Mouse (Mus musculus) inflammation-experienced regulatory T-cells, adult 6 months (primary cell): ENCODE results near the gene Rhof. TPM values are rescaled to one million over a fixed set of nuclear protein-coding genes. Genes with fewer than 3 reads are reported as not detected.

ENCODE experiments used
- ATAC-seq: one replicate; pipeline ENCODE4 v1.8.0; 2017
- polyA plus RNA-seq, 3 experiments: library from polyadenylated mRNA; unstranded; fragments of 100-300 nt; shearing (Covaris generic); gene quantifications; one replicate each; pipeline ENCODE4 v1.2.1; 2017

Gene Rhof
- polyA plus RNA-seq, 3 experiments from 2014 or later: 62.4 to 71.7 (median 66.6) TPM

DNA sequence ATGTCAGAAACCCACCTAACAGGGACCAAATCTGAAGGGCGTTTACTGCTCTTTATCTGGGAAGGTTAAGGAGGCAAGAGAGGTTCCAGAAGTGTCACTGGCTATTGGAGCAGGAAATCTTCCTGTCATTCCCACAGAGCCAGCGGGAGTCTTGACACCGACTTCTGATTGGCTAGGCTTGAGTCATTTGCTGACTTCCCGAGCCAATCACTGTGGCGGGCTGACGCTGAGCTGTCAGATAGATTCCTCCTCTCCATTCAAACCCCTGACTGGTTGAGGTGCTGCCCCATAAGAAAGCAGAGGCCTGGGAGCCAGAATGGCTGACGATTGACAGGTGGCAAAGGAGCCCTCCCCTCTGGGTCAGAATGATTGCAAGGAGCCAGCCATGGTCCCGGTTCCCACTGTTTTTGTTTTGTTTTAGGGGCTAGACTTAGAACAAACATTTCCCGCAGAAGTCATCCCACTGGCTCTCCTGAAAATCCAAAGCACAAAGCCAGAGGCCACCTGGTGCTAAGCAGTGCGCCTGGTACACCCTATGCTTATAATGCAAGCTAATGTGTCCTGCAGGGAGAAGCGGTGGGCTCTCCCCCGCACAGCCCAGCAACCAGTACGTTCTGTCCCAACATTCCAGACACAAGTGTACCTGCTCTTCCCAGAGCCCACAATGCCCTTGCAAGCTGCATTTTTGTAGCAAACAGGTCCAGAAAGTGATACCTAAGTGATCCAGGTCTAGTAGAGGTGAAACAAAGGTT, 22.9 kb downstream of the Rhof start:
- no peak for ATAC-seq

DNA sequence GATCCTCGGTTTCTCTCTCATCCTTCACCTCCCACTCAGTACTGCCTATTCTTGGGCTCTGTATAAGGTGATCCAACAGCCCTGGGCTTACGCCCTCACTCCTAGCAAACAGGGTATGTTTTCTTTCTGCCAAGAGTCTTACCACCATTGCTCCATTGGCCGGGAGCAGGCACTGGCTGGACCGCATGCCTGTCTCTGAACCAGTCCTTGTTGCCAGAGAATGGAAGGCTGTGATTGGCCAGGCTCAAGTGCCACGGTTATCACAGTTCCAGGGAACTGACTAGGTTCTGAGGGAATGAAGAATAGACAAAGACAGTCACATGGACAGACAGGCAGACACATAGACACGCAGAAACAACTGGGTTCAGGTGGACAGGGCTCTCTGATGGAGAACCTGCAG, 27.7 kb downstream of the Rhof start:
- no peak for ATAC-seq

DNA sequence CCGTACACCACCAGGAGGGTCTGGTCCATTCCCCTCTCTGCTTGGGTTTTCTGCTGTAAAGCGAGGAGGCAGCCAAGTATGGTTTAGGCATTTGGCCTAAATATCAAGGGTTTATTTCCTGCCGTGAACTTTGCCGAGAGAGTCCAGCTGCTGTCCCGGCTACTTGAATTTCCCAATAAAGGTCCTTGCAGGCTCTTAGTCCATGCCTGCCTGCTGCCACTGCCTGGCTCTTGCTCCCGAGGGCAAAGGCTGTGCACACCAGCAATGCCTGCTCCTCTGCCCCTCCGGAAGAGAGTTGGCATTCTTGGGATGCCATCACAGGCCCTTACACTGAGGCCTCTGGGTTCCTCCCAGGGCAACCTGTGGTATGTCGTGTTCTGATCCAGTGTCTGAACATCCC, 28.9 kb downstream of the Rhof start:
- ATAC-seq: no peak

DNA sequence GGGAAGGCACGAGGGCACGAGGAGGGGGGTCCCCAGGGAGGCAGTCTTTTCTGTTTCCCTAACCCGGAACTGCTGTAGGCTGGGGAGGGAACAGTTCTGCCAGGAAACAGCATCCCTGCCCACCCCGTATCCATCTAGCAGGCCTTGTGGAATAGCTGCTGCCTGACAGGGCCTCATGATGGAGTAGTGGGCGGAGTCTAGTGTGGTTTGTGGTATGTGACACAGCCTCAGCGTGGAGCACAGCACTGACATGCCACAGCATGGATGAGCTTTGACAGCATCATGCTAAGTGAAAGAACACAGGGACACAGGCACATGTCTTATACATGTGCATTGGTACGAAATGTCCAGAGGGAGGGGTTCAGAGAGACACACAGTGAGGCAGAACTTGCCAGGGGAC, 30.1 kb downstream of the Rhof start:
- ATAC-seq: no peak

DNA sequence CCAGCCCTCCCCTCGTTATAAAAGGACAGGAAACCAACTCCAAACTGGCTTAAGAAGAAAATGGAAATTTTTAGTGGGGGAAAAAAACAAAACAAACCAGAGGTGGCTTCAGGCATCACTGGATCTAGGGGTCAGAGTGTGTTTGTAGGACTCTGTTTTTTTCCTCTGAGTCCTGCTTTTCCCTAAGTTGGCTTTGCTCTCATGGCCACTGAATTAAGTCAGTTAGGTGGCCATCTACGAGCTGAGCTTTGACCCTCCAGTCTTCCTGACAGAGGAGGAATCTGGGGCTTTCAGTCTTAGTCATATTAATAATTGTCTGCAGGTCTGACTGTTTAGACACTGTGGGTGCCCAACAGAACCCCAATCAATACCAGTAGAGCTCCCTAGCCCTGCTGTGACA, 34.0 kb downstream of the Rhof start:
- no peak for ATAC-seq

DNA sequence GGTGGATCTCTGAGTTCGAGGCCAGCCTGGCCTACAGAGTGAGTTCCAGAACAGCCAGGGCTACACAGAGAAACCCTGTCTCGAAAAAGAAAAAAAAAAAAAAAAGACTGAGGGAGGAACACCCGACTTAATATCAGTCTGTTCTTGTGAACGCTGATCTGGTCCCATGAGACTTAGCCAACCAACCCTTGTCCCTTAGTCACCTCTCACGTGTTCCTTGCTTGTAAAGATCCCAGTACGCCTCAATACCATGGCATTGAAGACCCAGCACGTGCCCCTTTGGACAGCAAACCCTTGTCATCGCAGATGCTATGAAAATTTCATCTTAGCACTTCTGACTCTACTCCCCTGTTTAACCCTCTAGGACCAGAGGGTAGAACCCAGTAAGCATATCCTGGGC, 36.2 kb downstream of the Rhof start:
- ATAC-seq: no peak

DNA sequence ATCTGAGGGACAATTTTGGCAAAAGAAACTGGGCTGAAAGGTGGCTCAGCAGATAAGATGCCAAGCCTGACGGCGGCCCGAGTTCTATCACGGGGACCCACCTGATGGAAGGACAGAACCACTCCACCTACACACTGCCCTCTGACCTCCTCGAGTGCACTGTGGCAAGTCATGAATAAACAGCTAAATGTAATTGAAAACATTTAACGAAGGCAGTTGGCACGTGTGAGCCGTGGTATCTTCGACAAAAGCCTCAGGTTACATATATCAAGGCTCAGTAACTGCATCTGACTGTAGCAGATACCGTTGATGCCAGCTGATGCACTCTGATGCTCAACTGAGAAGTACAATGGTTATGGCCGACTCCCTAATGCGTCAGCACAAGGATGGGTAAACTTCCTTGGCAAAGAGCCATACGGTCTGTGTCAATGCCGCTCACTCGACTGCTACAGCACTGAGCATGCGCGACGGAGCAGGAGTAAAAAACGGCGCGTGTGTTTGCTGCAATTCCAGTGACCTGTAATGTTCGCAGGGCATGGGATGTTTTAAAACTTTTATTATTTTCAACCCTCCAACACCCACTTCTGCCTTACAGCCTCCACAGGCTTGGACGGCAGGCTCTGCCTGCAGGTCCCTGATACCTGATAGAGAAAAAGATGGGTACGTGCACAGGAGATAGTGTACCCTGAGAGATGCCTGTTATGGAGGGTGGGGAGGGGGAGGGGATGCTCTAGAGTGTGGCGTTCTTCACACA, 38.1 kb downstream of the Rhof start:
- no peak for ATAC-seq

DNA sequence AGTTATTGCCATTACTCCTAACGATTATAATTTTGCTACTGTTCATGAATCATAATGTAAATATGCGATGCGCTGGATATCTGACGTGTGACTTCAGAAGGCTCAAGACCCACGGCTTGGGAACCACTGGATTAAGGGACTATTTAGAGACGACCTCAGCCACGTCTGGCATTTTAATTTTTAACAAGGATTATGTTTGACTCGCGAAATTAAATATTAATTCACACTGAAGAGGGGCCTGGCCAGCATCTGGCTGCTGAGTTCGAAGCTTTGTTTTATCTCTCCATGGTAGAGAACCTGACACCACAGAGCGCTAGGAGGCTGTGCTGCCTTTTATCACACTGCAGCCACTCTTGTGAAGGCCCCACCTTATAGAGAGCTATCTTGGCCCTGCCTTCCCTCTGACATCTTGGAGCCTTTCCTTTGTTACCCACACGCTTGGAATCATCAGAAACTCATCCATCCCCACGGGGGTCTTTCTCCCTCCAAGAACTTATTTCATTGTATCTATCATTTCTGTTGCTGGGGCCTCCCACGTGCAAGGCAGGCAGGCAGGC, 39.3 kb downstream of the Rhof start:
- no peak for ATAC-seq

DNA sequence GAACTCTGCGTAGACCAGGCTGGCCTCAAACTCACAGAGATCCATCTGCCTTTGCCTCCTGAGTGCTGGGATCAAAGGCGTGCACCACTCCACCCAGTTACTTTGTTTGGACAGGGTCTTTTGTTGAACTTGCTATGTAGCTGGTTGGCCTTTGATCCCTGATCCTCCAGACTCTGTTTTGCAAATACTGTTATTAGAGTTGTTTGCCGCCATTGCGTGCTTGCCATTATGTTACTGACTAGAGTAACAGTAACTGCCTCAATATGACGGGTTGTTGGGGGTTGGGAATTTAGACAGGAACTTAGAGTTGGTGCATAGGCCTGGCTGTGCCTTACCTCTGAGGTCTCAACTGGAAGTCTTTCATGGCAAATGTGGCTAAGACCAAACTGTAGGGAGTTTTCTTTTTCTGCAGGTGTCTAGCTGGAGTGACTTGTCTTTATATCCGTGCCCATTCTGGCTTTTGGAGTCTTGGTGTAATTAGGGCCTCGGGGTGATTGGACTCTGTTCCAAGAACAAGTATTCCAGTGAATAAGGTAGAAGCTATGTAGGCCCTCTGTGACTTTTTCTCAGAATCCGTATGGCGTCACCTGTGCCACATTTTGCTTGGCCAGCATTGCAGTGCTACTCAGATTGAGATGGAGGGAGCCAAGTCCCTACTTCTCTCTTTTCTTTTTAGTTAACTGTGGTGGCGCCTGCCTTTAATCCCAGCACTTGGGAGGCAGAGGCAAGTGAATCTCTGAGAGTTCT, 41.8 kb downstream of the Rhof start:
- ATAC-seq: no peak

DNA sequence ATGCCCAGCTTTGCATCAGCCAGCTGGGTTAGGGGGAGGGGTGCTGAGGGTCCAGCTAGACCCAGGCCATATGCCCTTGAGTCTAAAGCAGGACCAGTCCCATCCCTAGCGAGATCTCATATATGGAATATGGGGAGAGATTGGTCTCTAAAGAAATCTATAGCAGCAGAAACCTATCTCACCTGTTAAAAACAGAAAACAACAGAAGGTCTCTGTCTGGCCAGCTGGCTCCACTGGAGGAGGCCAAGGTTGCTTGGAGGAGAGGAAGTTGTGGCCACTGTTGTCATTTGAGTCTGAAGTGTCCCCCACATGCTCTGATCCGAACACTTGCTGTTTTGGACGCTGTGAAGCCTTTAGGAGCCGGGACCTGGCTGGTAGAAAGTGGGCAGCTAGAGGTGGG, 43.7 kb downstream of the Rhof start:
- no peak for ATAC-seq

DNA sequence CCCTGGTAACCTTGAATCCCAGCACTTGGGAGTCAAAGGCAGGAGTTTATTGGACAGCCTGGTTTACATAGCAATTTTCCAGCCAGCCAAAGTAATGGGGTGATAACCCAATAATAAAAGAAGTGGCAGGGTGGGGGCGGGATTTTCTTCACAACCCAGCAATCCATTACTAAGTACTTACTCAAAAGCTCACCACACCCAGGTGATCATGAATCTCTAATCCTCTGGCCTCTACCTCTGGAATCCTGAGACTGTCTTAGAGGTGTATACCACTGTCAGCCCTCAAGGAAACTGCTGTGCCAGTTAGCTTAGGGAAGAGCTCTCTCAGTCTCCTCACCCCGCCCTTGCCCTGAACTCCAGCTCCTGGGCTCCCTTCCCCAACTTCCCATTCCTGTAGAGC, 46.0 kb downstream of the Rhof start:
- ATAC-seq: no peak

DNA sequence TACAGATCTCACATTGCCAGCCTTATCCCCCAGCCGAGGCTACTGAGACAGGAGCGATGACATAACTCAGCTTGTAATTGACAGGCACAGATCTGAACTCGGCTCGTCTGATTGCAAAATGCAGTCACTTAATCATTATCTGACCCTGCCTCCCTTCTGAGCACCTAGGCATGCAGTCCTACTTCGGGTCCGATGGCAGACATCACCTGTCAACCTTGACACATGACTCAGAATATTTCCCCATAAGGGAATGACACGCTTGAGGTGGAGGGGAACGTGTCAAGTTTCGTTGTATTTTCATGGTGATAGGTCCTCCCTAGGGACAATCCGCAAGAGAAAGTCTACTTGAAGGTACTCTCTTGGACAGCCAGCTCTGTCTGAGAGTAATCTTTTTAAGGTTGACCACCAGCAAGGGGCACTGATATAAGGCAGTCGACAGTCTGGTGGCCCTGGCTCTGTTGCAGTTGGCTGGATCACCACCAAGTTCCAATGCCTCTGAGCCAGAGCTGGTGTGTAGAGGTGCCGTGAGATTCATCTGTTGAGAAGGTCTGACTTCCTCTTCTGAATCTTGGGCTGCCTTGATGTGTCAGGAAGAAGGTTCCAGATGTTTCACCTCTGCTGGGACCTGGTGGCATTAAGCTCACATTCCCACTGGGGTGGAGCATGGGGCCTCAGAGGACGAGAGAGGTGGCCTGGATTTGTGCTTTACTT, 49.0 kb downstream of the Rhof start:
- ATAC-seq: no peak

DNA sequence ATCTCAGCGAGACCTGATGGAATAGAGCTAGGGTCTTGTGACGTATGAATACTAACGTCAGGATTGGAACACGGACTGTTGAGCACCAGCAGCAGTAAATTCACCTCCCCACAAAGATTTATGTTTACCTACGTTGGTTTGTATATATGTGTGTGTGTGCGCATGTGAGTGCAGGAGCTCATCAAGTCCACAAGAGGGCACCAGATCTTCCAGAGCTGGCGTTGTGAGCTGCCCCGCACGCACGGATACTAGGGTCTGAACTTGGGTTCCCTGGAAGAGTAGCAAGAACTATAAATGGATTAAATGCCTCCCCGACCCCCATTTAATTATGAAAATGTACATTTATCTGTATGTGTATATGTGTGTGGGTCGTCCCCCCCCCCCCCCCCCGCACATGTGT, 52.0 kb downstream of the Rhof start:
- ATAC-seq: no peak

DNA sequence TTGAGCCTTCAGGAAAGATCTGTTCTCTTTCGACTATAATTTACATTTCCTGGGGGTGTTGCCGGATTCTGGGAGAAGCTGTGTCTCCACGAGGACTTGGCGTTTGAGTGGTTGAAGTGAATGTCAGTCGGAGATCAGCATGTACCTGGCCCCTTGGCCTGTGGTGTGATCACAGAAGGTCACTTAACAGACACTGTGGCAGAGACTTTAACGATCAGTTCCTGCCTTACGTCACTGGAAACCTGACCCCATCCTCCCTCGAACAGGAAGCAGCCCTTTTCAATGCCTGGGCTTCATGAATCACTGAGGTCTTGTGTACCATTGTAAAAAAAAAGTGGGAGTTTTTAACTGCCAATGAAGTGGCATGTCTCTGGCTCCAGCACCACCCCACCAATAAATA, 52.5 kb downstream of the Rhof start:
- ATAC-seq: no peak

DNA sequence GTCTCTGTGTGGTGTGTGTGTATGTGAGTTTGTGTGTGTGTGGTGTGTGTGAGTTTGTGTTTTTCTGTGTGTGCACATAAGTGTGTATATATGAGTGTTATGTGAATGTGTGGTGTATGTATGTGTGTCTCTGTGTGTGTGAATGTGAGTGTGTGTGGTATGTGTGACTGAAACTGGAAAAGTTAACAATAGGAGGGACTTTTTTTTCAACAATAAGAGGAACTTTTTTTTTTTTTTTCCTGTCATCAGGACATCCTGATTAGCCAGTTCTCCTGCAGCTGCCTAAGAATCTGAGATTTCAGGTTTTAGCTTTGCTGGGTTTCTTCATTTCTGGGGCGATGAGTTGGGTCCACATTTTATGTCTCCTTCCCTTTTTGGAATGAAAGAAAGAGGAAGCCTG, 52.9 kb downstream of the Rhof start:
- no peak for ATAC-seq

DNA sequence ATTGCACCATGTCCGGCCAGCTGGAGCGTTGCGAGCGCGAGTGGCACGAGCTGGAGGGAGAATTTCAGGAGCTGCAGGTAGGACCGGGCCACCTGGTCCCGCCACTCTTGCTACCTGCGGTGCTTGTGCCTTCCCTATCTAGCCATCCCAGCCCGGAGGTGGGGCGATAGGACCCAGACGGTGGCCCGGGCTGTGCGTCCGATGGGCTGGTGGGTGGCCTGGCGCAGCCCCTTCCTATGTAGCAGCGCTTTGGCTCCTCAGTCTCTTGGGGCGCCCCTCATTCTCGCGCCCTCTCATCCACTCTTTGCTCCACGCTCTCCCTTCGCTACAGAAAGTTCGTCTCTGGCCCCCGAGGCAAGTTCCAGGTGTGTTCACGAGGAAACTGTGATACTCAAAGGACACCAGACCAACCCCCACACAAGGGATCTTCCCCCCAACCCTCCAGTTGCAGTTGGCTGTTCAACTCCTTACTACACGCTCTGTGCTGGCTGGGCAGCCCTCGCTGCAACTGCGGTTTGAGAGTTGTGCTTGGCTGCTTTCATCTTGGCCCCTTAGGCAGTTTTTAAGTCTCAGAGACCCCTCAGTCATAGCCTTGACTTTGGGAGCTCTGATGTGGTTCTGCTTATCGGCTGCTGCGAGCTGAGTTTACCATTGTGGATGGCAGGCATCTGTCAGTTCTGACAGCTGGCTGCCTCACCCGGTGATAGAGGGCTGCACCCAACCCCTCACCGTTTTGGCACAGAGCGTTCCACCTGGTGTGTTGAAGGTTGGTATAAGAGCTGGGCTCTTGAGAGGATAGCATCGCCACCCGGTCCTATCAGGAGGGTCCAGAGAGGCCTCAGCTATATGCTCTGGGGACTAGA, 55.8 kb downstream of the Rhof start:
- peak; percentile 29 for ATAC-seq

DNA sequence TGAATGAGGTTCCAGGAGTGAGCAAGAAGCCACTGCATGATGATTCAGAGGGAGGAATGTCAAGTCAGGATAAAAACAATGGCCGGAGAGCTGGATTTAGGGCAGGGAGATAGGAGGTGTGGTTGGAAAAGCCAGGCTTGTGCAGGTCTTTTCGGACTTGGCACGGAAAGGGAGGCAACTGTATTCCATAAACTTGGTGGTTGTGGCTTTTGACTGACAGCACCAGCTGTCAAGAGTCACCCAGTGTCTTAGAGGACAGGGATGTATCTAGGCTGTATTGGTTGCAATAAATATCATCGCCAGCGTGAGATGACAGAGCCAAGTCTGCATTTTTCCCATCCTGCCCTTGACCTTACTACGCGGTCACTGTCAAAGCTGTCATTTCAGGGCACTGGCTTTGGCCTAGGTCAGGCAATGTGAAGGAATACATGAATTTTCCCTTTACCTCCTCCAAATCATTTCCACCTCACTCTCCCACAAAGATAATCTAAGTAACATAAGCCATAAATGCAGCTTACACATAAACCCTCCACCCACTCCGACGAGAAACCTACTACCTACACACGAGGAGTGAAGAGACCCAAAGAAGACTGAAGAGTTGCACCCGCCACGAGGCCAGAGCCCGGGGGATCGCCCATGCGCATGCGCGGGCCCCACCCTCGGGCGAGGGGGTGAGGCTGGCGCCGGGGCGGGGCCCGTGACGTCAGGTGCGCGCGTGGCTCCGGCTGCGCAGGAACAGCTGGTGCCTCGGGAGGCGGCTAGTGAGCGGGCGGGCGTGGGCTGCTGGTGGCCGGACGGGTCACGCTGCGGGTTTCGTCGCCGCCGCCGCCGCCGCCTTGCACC, 56.7 kb downstream of the Rhof start:
- ATAC-seq: peak; percentile 89

DNA sequence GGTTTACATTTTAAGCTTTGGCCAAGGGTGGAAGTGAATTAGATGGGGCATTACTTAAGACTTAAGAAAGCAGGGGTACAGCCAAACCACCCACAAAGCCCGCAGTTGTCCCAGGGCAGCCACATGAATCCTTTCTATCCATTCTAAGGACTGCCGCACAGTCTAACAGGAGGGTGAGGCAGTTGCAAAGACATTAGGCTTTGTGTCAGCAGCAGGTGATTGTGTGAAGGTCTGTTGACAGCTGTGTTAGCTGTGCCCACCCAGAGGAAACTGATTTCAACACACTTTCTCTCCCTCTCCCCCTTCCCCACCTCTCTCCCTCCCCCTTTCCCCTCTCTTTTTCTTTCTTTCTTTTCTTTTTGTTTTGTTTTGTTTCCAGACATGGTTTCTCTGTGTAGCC, 63.8 kb downstream of the Rhof start:
- no peak for ATAC-seq

DNA sequence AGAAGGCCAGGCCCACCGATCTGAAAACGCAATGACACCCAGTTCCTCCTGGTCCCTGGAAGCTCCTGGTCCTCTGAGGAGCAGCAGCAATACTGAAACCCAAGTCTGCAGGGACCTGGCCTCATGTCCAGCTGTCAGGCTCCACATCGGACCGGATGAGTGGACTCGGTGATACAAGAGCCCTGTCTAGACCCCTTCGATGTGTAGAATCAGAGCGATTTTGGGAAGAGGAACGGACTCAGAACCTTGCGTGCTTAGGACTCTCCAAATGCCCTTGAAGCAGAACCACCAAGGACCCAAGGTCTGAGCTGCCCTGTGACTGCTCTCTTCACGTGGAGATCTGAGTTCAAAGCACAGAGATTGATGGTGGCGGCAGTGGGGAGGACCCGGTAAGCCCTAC, 64.4 kb downstream of the Rhof start, which contains the start of gene Tmem120b:
TSS of gene Tmem120b (plus strand) at position 301 of the 400 bp plus-strand sequence.
- no peak for ATAC-seq

DNA sequence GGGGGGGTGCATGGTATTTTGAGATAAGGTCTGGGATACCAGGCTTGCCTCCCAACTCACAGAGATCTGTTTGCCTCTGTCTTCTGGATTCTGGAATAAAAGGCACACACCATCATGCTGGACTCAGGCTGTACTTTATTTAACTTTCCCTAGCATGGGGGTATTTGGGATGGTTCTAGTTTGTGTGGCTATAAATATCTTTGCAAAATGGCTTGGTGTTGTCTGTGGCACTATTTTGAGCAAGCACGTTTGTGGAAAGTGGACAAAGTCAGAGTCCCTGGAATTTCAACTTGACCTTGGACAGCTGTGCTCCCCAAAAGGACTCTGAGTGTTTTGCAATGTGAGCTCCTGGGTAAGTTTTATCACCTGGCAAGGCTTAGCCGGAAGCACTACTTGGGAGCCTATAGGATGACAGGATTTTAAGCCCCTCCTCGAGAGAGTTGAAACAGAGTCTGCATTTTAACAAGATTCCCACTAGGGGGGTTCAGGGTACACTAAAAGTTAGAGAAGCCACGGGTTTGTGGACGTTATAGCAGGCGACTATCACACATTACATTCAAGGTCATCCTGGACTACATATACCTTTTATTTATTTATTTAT, 65.0 kb downstream of the Rhof start:
- peak; percentile 90 for ATAC-seq
